Mouse (Mus musculus): ENCODE measurements around the gene H2-M5.
A peak's percentile ranks its signal among the peaks of the same experiment; 100 is the strongest.
"Not testable (repeated sequence)": the region's sequence is repeated elsewhere in the genome, so short reads cannot be mapped to it uniquely, and the experiment has no call there.

Gene H2-M5

GRCm38 (mm10) chr17:36992336-36993104, 3.2 kb upstream of the H2-M5 start:
- DNase-seq = no peak

GRCm38 (mm10) chr17:36990630-36991029, 1.3 kb upstream of the H2-M5 start:
- DNase-seq = not testable (repeated sequence)

DNA sequence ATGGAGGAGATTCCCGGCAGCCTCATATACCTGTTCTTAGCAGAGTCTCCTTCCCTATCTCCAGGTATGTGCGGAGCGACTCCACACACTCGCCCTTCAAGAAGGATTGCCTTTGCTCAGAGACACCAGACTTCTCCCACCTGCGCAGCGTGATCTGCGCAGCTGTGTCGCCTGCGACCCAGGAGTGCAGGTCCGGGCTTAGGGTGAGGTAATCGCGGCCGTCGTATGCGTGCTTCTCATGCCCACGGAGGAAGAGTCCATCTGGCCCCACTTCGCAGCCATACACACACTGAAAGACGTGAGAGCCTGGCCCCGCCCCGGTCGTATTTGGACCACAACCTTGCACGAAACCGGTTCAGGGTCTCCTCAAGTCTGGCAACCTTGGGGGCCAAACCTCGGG, 862 bp downstream of the H2-M5 start:
- DNase-seq = no peak

- DNase-seq = no peak
Observed at GRCm38 (mm10) chr17:36982253-36983155, 6.8 kb downstream of the H2-M5 start.

DNA sequence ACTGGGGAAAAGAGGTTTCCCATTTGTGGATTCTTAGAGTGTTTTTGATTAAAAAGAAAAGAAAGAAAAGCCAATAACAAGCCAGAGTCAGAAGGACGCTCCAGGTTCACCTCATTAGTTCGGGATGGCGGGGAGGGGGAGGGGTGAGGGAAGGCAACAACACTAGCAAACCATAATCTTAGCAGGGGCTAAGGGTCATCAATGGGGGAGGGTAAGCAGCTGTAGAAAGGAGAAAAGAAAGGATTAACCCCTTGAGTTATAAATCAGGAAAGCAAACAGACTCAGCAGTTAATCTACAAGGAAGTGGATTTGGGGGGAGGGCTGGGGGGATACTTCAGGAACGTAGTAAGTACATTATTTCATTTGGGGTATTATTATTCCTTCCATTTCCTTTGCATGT, 7.5 kb downstream of the H2-M5 start:
- no peak for DNase-seq

DNA sequence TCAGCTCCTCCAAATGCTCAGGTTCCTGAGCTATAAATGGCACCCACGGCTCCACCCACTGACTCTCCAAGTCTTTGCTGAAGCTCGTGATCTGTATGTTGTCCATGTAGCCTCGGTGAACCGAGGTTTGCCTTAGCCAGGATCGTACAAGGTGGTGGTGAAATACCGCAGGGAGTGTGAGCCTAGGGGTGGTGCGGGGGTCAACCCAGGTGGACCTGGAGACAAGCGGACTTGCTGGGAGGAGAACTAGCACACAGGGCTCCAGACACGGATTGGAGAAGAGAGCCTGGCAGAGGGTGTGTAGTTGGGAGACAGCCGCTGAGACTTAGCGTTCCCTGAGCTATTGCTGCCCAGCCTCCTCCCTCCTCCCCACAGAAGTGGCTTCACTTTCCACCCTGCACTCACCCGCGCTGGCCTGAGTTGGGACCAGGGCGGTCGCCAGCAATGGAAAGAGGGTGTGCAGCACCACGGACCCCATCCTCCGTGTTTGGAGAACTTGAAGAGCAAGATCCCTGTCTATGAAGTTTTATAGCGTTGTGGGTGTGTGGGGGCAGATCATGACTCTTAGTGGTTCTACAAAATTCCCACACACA, 8.0 kb downstream of the H2-M5 start, which contains the start of gene 2410137M14Rik:
2410137M14Rik (minus strand) TSS at position 17 of the 593 bp plus-strand sequence.
- DNase-seq = no peak

- DNase-seq = no peak
Observed at GRCm38 (mm10) chr17:36973271-36973787, 16.0 kb downstream of the H2-M5 start.

DNA sequence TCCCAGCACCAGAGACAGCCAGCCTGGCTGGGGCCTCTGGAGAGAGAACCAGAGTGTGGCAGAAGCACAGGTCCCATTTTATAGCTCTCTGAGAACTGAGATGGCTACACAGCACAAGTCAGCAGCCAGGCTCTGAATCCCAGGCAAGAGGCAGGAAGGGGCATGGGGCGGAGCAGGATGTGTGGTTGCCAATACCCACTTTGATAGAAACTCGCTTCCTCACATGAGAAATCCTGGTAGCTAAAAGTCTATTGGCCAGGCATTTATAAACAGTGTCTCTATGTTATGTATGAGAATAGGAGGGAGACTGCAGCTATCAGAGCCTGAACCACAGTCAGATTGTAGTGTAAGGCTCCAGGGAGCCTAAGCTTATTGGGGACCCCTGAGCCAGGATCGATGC, 16.5 kb downstream of the H2-M5 start:
- DNase-seq = no peak

- DNase-seq = no peak
Observed at GRCm38 (mm10) chr17:36971172-36971850, 18.0 kb downstream of the H2-M5 start.

DNA sequence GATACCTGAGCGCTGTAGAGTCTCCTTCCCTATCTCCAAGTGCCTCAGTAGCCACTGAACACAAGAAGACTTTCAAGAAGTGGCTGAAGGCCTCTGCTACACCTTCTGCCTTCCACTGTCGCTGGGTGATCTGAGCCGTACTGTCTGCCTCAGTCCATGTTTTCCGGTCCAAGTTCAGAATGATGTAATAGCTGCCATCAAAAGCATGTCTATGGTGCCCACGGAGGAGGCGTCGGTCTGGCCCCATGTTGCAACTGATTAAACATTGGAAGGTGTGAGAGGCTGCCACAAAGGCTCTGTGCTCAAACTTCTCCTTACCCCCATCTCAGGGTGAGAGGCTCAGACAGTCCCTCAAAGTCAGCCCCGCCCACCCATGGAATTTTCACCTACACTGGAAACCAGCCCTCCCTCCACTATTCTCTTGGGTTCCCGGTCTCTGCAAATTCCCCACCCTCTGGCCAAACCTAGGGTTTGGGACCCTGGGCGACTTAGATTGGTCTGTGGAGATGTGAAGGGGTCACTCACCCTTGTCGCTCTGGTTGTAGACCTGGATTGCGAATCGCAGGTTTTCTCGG, 18.9 kb downstream of the H2-M5 start:
- DNase-seq = no peak

GRCm38 (mm10) chr17:36966875-36967274, 22.5 kb downstream of the H2-M5 start:
- no peak for DNase-seq

GRCm38 (mm10) chr17:36961125-36961524, 28.2 kb downstream of the H2-M5 start:
- DNase-seq = no peak

DNA sequence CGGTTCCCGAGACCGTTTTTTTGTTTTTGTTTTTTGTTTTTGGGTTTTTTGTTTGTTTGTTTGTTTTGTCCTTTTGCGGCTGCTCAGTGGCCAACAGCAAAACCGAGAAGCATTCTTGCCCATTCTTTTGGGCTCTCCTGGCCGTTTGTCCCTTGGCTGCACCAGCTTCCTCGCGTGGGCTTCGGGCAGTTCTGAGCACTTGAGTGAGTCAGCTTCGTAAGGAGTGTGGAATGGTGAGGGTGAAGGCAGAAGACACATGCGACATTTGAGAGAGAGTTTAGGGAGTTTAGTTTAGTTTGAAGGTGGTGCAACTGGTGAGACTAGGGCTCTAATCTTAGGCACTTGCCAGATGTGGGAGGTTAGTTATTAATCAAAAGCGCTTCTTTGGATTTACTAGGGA, 30.5 kb downstream of the H2-M5 start:
- no peak for DNase-seq

DNA sequence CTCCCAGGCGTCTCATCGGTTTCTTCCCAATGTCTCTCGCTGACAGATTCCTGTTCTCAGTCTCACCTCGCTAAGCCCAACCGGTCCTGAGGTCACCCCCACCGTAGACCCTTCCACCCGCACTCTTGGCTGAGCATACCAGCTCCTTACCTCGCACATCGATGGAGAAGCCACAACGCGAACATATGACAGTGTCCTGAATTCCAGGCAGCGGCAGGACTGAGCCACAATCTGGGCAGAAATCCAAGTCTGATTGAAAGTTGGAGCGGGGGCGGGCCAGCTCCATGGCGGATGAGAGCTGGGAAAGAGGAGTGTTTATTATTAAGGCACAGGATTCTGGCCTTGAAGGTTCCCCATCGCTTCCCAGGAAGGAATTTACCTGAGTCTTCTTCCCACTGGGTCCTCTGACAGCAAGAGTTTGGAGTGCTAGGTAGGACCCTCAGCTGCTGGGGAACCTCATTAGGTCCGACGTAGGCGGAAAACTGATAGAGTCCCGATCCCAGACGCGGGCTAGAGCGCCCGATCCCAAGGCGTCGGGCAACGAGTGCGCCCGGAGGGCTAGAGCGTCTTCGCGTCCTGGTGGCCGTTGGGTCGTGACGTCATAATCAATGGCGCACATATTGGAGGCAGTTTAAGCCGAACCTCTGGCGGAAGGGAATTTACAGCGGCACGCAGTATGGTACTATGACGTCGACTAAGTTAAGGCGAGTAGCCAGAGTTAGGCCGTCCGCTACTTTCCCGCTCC, 31.2 kb downstream of the H2-M5 start, which contains the start of the genes Znrd1 and Znrd1as:
Znrd1 (minus strand) TSS at position 561 of the 745 bp plus-strand sequence.
Znrd1as (plus strand) TSS at position 594 of the 745 bp plus-strand sequence.
- DNase-seq = peak; percentile 91

DNA sequence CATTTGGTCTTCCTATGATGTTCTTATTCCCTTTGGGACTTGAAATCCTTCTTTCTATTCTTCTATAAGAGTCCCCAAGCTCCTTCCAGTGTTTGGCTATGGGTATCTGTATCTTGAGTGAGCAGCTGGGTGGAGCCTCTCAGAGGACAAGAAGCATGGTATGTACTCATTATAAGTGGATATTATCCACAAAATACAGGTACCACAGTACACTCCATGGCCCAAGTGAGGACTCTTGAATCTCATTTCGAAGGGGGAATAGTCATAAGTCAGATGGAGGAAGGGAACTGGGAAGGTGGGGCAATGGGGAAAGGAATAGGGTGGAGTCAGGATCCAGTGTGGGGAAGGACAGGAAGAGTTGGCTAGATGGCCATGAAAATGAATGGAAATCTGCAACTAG, 36.3 kb downstream of the H2-M5 start:
- DNase-seq = no peak

DNA sequence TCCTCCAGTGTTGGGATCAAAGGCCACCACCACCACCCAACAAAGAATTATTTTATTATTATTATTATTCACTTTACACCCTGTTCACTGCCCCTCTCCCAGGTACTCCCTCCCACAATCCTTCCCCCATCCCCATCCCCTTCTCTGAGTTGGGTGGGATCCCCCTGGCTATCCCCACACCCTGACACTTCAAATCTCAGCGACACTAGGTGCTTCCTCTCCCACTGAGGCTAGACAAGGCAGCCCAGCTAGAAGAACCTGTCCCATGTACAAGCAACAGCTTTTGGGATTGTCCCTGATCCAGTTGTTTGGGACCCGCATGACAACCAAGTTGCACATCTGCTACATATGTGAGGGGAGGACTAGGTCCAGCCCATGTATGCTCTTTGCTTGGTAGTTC, 36.7 kb downstream of the H2-M5 start:
- DNase-seq = no peak

GRCm38 (mm10) chr17:36950981-36951947, 38.1 kb downstream of the H2-M5 start, which contains the start of gene Ppp1r11:
Gene Ppp1r11, minus strand, starts transcription at chr17:36951741.
- DNase-seq = peak; percentile 96

DNA sequence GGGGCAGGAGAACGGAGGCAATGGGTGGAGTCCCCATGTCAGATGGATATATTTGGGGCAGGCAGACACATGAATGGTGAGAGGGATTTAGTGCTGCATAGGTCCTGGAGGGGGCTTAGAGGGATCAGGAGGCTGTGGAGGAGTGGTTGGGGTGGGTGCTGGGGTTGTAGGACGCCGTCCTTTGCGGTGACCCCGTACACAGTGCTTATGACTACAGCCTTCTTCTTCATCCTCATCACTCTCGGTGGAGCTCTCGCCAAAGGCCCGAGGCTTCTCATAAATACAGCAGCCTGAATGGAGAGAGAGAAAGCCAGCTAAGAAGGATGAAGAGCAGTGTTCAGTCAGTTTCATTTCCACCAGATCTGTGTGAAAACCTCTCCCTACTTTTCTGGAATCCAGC, 40.1 kb downstream of the H2-M5 start:
- DNase-seq = no peak

DNA sequence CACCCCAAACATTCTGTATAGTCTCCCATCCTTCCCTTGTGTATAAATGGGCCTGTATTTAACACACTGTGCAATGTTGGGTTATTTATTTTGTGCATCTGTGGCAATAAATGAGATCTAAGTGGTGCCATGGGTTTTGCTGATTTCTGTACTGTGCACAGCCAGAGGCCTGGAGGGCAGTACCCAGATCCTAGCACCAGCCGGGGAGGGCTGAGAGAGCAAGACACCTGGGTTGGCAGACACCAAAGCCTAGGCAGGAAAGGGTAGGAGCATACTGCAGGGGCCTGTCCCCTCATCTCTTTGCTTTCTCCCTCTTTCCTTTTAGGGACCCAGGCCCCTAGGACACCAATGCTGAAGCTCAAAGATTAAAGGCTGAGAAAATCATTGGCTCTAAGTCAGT, 41.1 kb downstream of the H2-M5 start:
- DNase-seq = no peak

All from cerebellum, adult 11 months (tissue).